Mouse (Mus musculus): ENCODE results near the gene Cblb.

- no peak for TF ChIP-seq CTCF (IDR thresholded peaks at IDR 0.05; ENCODE audit: borderline replicate concordance, control insufficient read depth, extremely low read depth, insufficient read depth, low read length, poor library complexity)
- no peak for TF ChIP-seq POLR2A (IDR thresholded peaks at IDR 0.05; ENCODE audit: control insufficient read depth, extremely low read depth, insufficient read depth, low read length, poor library complexity)
Measured at GRCm38 (mm10) chr16:51987085-51987620, 43.9 kb upstream of the Cblb start.

All from thymus, adult 2 months (tissue).